Mouse (Mus musculus) bone marrow, adult 2 months (tissue): ENCODE measurements at regions not wholly inside any gene's neighbourhood (a gene's known extent, or its start where the extent isn't known, plus 50 kb on each side); places are given as distances from the start of the nearest gene placed in this dataset.

Experiments
- CTCF ChIP-seq: fragments of 200-500 bp; IDR thresholded peaks from 2 replicates; pipeline ENCODE4 v1.5.1; 2011; ENCODE audit warnings: low read length, control low read depth; ENCODE audit not compliant: control insufficient read depth, insufficient read depth
- POLR2A ChIP-seq: fragments of 200-500 bp; IDR thresholded peaks from 2 replicates; pipeline ENCODE4 v1.6.1; 2011; ENCODE audit warnings: low read depth, mild to moderate bottlenecking, control low read depth, low read length, borderline replicate concordance; ENCODE audit not compliant: control insufficient read depth

- TF ChIP-seq CTCF (no peak), POLR2A (no peak)
Measured at GRCm38 (mm10) chr19:14656022-14656388, 58.2 kb upstream of the Tle4 start.
